Mouse (Mus musculus): ENCODE data around the gene Nckap5.

Gene Nckap5

DNA sequence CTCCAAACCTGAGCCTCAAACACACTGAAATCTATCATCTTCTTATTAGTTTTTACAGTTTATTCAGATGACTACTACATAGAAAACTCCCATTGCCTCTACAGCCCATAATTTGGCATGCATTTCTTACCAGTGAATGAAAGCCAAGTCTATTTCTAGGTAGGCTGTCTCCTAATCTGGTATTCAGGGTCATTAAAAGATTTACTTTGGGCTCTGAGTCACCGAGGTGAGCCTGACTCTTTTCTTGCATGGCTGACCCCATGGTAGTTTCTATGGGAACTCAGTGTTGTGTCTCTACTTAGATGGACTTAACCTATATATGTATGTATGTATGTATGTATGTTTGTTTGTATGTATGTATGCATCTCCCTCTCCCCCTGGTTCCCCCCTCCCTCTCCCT is 63.6 kb downstream of the Nckap5 start:
- DNase-seq (ENCODE audit: extremely low read depth, insufficient read length, low spot score): no peak

DNA sequence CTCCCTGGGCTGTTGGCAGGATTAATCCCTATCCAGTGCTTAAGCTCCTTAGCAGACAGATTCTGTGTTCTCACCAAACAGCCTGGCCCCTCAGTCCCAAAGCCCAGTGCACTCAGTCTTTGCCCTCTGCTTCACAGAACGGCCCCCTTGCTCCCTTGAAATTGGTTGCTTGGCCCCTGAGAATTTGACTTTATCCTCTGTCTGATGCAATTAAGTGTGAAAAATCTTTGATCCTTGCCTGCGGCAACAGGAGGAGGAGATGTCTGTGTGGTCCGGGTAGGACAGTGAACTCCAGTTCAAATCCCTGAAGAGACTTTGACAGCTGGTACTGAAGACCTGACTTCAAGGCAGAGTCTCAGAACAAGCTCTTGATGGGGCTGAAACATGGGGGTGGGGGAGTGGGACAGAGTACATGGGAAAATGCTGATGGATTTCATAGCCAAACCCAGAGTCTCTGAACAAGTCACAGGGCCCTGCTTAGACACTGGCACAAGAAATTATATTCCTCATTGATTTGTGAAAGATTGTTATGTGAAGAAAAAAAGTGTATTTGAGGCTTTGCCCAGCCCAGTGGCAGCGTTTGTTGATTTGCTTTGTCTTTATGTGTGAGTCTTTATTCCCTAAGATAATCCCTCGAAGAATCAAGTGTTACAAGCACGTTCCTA is 65.0 kb downstream of the Nckap5 start:
- DNase-seq (ENCODE audit: extremely low read depth, insufficient read length, low spot score): no peak

DNA sequence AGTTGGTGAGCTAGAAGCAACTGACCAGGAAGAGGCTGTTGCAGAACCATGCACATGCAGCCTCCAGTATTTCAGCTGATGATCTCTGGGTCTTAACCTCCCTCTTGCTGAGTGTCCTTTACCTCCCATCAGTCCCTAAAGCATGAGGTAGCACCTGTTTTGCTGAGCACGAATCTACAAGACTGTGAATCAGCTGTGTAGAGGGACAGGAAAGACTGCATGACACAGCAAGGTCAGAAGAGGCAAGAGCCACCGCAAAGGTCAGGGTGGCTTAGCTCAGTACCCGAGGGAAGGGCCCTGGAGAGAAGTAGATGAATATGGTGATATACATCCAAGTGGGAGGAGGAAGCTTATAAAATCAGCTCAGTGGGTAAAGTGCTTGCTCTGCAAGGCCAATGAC is 66.4 kb downstream of the Nckap5 start:
- DNase-seq (ENCODE audit: extremely low read depth, insufficient read length, low spot score): no peak

DNA sequence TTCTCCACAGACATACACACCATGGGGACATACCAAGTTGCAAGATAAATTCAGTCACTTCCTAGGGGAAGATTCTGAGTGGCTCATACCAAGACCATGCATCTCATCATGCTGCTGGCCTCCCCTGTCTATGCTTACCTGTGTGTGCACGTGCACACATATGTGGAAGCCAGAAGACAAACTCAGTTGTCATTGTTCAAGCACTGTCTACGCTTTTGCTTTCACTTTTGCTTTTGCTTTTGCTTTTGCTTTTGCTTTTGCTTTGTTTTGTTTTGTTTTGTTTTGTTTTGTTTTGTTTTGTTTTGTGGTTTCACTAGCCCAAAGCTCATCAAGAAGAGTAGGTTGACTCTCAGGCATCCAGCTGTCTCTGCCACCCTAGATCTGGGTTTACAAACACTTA is 67.4 kb downstream of the Nckap5 start:
- DNase-seq (ENCODE audit: extremely low read depth, insufficient read length, low spot score): no peak

DNA sequence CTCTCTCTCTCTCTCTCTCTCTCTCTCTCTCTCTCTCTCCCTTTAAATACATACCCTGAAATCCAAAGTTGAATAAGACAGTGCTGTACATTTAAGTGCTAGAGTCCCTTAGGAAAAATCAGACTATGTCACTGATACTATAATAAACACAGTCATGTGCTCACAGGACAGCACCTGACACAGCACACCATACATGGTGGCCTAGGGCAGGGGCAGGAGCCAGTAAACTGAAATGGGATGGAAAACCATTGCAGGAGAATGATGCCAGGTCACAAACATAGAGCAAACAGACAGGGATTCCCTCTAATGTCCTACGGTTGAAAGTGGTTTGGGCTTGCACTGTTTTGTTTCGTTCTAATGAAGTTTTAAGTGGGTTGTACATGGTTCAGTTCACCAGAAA is 70.2 kb downstream of the Nckap5 start:
- no peak for DNase-seq (ENCODE audit: extremely low read depth, insufficient read length, low spot score)

DNA sequence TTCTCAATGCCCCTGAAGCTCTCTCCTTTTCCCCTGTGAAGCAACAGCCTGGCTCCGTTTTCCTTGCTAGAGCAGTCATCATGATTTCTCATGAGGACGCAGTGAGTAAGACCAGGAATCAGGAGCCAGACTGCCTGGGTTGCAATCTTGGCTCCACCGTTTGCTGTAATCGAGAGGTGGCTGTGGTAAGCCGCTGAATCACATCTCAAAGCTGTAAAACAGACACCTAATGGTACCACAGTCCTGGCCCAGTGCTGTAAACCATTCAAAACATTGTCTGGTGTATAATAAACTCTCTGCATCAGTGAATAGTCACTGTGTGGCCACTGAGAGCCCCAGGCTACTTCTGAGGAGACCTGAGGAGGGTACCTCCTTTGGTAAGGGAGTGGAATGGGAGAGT is 74.9 kb downstream of the Nckap5 start:
- DNase-seq (ENCODE audit: extremely low read depth, insufficient read length, low spot score): no peak

DNA sequence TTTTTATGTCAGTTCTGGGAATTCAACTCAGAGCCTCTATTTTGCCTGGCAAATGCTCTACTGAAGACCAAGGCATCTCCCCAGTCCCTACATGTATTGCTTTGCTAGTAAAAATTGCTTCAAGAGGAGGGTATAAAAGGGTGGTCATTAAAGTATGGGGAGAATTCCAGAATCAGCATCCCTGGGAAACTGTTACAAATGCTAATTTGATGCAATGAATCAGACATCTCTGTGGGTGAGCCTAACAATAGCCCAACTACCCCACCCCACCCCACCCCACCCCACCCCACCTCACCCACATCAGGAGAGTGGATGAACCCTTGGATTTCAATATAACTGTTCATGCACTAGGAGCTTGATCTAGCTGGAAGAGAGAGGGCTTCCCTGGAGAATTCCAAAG is 77.0 kb downstream of the Nckap5 start:
- no peak for DNase-seq (ENCODE audit: extremely low read depth, insufficient read length, low spot score)

DNA sequence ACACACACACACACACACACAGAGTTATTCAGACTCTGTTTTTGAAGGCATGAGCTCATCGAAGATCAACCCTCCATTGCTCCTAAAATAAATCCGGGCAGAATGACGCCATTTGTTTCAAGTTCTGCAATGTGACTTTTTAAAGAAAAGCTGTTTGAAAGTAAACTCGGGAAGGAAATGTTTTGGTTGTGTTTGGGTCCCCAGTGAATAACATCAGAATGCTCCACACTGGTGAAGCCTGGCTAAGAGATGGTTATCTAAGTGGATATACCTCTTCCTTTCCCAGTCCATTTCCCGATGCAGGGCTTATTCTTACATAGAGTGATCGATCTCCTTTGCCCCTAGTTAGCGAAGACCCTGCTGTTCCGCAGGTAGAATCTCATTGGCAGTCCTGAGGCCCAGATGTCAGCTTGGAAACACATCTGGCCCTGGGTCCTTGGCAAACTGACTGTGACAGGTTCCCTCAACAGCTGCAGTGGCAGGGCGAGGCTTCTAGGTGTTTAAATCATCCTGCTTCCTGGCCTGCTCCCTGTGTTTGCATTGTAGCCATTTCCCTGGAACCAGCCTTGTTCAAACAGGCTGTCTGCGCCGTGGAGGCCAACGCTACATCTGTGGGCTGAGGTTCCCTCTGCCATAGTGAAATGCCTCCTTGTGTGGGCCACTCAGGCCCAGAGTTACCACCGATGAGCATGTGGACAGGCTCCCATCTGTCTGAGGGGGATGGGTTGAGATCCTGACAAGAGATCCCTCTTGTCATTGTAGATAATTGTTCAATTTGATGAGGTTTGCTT is 78.2 kb downstream of the Nckap5 start:
- DNase-seq (ENCODE audit: extremely low read depth, insufficient read length, low spot score): no peak

DNA sequence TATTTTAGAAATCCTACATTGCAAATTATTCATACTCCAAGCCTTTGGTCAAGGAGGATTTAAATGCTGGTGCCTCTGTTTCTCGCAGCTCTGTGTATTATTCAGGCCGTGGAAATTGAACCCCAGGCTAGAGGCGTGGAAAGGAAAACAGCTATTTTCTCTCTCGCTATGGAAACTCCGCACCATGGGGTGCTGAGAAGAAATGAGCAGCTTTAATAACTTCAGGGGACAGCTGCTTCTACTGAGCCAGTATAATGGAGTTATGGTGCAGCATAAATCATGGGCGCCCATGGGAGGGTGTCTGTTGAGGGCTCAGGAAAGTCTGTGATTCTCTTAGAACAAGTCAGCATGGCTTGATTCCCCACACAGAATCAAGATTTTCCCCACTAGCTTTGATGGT is 79.5 kb downstream of the Nckap5 start:
- DNase-seq (ENCODE audit: extremely low read depth, insufficient read length, low spot score): no peak

DNA sequence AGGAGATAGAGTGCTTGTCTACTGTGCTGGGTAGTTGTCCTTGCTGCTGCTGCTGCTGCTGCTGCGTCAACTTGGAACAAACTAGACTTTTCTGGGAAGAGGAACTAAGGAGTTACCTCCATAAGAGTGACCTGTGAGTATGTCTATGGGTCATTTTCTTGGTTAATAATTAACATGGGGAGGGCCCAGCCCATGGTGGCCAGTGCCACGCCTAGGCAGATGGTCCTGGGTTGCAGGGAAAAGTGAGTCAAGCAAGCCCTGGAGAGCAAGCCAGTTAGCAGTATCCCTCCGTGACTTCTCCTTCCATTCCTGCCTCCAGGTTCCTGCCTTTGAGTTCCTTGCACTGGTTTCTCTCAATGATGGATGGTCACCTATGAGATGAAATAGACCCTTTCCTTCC is 80.4 kb downstream of the Nckap5 start:
- DNase-seq (ENCODE audit: extremely low read depth, insufficient read length, low spot score): no peak

DNA sequence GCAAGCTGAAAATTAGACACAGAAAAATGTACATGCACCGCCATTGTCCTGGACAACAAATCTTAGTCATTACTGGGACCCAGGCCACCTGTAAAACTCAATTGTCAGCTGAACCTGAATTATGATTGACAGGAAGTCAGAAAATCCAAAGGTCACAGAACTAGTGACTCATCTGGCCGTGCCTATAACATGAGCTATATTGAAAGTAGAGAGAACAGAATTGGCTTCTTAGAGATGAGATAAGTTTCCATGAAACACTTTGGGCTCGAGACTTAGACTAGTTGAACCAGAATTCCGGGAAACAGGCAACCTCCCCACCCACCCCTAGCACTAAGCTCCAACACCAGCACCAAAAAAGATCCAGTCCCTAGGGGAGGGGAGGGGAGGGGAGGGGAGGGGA is 82.7 kb downstream of the Nckap5 start:
- no peak for DNase-seq (ENCODE audit: extremely low read depth, insufficient read length, low spot score)

DNA sequence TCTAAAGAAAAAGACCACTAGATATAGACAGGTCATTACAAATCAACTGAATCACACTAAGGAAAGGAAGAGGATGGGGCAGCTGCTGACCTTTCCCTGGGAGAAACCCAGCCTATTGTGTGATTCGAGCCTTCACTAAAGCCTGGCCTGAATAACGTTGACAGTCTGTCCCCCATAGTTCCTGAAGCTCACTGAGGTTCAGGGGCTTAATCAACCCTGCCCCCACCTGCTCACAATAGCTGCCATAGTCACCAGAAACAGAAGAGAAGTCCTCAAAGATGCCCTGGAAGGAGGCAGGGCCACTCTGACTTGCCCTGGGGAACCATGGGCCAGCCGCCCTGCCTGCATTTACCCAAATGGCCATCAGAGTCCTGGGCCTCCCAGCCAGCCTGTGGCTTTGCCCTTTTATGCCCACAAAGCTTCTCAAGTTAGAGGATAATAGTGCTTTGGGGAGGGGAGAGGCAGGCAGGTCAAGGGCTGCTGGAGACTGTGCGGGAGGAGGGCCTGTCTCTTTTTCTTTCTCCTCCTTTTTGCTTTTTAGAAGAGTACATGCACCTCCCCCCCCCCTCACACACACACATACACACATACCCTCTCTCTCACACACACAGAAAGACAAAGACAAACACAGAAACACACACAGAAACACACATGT is 85.0 kb downstream of the Nckap5 start:
- no peak for DNase-seq (ENCODE audit: extremely low read depth, insufficient read length, low spot score)

DNA sequence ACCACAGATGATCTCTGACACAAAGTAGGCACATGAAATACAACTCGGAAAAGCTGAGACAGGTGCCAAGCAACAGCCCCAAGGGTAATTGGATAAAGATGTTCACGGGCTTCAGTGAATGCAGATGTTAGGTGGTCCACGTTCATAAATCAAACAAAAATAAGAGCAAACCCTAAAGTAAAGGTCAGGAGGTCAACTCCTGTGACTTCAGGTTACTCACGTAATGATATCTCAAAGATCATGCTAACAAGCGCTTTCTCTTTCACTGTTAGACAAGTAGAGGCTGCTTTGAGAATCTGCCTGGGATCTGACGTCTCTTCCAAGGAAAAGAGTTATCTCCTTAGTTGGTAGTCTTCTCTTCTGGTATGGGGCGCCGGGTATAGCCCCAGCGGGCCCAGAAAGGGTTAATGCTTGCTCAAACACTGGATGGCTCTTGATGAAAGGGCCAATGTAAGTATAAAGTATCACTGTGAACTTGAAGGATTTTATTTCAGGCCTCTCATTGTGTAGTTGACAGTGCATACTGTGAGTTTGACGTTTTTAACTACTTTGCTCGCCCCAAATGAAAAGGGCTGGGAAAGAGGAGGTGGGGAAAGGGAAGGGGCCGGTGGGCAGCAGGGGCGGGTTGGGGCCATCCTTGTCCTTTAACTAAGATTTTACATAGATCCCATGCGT is 85.8 kb downstream of the Nckap5 start:
- no peak for DNase-seq (ENCODE audit: extremely low read depth, insufficient read length, low spot score)

DNA sequence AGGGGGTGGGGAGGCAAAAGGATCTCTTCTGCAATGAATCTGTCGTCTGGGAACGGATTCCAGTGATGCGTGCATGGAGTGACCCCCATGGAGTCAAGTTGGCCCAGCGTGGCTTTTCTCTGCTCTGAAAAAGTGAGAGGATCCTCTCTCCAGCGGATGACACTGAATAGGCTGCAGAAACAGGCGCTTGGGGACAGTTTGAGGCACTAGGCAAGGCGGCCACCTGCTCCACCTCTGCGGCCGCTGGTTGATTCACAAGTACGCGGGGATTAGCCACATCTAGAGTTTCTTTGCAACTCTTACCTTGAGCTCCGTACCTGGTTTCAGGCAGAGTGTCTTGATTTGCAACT is 92.3 kb downstream of the Nckap5 start:
- no peak for DNase-seq (ENCODE audit: extremely low read depth, insufficient read length, low spot score)

DNA sequence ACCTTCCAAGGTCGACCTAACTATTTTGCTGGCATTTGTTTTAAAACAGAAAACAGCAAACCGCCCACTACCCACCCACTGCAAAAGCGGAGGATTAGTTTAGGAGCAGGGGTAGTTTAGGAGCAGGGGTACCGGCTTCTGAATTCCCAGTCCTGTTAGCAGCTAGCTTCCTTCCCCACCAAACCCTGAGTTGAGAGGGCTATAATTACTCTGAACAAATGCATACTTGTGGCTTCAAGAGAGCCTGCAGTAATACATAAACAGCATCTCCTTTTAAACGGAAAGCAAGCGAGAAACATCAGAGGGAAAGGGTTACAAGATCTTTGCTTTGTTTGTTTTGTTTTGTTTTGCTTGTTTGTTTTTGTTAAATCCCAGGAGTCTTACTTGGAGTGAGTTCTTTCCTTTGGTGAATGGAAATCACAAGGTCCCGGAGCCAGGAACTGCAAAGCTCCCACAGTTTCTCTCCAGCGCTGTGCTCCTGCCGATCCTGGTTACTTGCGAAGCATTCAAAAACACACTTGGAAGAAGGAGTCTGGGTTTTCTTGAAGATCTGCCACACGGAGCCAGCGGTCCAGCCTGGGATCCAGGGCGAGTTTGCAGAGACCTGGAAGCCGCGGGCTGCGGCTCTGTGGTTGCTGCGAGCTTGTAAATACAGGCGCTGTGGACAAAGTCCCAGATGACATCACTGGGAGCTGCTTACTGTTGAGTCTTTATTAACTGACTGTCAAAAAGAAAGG is 92.9 kb downstream of the Nckap5 start:
- no peak for DNase-seq (ENCODE audit: extremely low read depth, insufficient read length, low spot score)

DNA sequence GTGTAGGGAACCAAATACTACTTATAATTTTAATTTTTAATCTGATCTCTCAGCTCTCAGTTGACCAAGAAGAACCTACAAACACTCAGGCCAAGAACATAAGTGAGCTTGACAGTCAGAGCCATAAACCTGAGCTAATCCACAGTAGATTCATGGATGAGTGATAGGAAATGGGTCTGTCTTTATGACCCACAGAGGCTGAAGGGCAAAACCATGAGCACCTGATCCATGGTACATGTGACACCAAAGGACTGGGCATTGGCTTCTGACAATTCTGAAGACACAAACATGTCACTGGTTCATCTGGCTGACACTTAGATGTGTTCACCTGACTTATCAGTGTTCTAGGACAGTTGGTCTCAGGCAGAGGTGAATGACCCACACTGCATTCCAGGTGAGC is 98.9 kb downstream of the Nckap5 start:
- no peak for DNase-seq (ENCODE audit: extremely low read depth, insufficient read length, low spot score)

DNA sequence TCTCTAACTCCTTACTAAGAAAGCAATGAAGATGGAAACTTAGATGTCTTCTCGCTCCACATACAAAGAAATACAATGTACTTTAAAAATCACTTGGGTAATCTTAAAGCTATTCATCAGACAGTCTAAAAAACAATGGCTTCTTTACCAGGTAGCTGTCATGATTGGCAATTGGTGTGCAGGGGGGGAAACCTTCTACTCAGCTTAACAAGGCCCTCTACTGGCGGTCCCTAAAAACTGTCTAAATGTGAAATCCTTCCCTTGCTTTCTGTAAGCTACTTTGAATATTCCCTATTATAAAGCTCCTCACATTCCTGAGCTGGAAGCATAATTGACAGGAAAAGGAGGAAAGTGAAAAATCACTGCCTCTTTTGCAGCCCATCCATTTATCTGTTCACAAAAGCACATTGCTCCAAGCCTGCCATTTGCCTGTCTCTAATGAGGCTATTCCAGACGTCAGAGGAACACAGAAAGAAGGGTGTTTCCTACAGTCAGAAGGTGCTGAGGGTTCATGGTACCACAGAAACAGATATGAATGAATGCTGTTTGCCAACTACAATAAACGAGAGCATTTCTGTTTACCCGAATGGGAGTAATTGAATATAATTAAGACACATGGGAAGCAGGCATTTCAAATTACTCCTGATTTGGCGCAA is 104.1 kb downstream of the Nckap5 start:
- DNase-seq (ENCODE audit: extremely low read depth, insufficient read length, low spot score): no peak

DNA sequence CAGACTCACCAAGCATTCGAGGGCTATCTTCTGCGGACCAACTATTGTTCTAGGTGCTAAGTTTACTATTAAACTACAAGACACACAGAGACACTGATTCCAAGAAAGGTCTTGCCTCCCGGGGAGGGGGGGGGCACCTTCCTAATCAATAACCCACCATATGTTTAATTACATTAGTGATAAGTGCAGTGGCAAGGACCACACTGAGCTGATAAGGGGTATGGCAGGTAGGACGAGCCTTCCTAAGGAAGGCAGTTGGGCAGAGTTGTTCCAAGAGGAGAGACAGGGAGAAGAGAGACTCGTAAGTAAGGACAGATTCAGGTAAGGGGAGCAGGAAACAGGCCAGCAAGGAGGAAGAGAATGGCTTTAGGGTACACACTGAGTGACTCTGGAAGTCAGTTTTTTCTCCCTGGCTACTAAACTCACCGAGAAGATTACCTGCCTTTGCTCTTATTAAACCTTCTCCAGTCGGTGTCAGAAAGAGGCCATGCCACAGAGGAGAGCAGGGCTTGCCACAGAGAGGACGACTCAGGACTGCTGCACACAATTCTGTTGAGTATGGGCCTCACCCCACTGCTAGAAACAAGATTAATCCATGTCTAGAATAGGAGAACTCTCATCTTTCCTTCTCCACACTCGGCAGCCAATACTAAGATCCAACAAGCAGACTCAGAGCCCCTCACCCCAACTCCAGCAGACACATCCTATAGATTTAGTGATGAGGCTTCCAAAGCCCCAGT is 104.8 kb downstream of the Nckap5 start:
- no peak for DNase-seq (ENCODE audit: extremely low read depth, insufficient read length, low spot score)

DNA sequence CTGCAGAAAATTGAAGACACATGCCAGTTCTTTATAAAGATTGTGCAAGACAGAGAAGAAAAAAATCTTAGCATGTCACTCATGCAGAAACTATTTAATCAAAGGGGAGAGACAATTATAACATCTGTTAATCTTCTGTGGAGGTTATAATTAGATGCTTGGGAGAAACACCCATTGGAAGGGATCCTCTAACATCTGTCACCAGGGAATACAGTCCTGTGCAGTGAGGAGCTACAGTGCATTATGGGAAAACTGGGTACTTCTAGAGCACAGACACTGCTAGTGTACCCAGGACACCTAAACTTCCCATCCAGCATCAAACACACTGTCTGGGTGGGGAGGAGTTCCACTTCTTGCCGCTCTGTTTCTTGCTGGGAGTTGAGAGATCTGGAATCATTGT is 108.7 kb downstream of the Nckap5 start:
- no peak for DNase-seq (ENCODE audit: extremely low read depth, insufficient read length, low spot score)
